Mouse (Mus musculus) embryonic stem cell, embryonic (primary cell): ENCODE data around the gene Gm20422.
"Not testable (repeated sequence)": the region's sequence is repeated elsewhere in the genome, so short reads cannot be mapped to it uniquely, and the experiment has no call there.

ENCODE experiments used
- CTCF ChIA-PET, 4 experiments: fragments of 300-600 bp in 2 of 4; fragments of 350-600 bp in 2 of 4; sonication (Branson Sonifier 250); formaldehyde crosslinking; loops; one replicate each; lab custom pipeline; 2022; ENCODE audit warnings: inconsistent platforms in 2 of 4; lab: Charles Lee
- POLR2A ChIA-PET, 4 experiments: fragments of 300-600 bp in 2 of 4; fragments of 350-600 bp in 2 of 4; sonication (Branson Sonifier 250); formaldehyde crosslinking; loops; one replicate each; lab custom pipeline; 2022; ENCODE audit warnings: antibody characterized with exemption in 4 of 4, inconsistent platforms in 1 of 4; lab: Charles Lee

Gene Gm20422

GRCm38 (mm10) chr8:69771221-69771620, 3.5 kb downstream of the Gm20422 start:
- ChIA-PET POLR2A (interaction anchor here in 3 of 4 experiments (0.7 to 6.7 kb wide), 16 partner anchors 10 to 682 kb away, joined by 3 to 65 read pairs (median 4); partner anchors contain the start of genes Zfp963 (in 3 of the 3), Atp13a1 (in 1 of the 3), Gmip (in 1 of the 3) and Pbx4 (in 1 of the 3)), CTCF (interaction anchor here in 1 of 4 experiments (0.7 kb wide), 1 partner anchor 19 kb away, joined by 3 read pairs; no protein-coding TSS in a partner anchor)

- ChIA-PET POLR2A (interaction anchor here in 3 of 4 experiments (0.6 to 8.6 kb wide), 17 partner anchors 8 to 107 kb away, joined by 3 to 65 read pairs (median 6); partner anchors contain the start of genes Zfp963 (in 3 of the 3), Gm20422 (in 2 of the 3), Atp13a1 (in 1 of the 3) and Zfp866 (in 1 of the 3)), CTCF (no interaction called here)
These were observed 12.8 kb downstream of the Gm20422 start for GRCm38 (mm10) chr8:69761814-69762445.

DNA sequence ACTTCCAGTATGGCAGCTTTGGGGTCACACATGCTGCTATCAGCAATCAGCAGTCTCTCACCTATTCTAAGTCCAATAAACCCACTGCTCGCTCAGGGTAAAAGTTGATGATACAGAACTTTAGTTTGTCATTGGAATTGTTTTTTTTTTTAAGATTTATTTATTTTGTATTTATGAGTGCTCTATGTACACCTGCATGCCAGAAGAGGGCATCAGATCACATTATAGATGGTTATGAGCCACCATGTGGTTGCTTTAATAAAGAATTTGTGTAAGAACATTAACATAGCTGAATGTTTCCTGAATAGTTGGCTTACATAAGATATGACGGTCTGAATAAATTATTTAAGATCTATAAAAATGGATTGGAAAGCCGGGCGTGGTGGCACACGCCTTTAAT, 16.4 kb downstream of the Gm20422 start:
- ChIA-PET POLR2A (interaction anchor here (0.6 to 8.6 kb wide), 13 partner anchors 8 to 42 kb away, joined by 3 to 65 read pairs (median 6); partner anchors contain the start of genes Zfp963 (in 4 of the 4), Gm20422 (in 2 of the 4), Atp13a1 (in 1 of the 4) and Zfp866 (in 1 of the 4)), CTCF (interaction anchor here in 1 of 4 experiments (1.1 kb wide), 1 partner anchor 8 kb away, joined by 3 read pairs; the partner anchor contains the start of gene Zfp963)

DNA sequence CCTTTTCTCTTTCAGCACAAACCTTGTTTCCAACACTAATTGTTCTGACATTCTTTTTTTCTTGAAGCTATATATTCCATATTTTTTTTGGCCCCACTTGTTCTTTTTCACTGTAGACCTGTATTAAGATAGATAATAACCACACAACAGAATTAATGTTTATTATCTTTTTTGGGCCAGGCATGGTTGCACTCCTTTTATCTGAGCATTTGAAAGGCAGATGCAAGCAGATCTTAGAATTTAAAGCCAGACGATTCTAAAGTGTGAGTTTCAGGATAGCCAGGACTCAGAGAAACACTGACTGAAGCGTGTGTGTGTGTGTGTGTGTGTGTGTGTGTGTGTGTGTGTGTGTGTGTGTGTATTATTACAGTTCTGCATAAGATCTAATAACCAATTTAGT, 22.2 kb downstream of the Gm20422 start:
- CTCF ChIA-PET: interaction anchor here in 2 of 4 experiments (0.6 to 0.8 kb wide), 2 partner anchors 8 to 19 kb away, joined by 3 read pairs; no protein-coding TSS in a partner anchor
- POLR2A ChIA-PET: interaction anchor here in 2 of 4 experiments (0.5 to 5.3 kb wide), 5 partner anchors 11 to 672 kb away, joined by 3 to 72 read pairs (median 6); partner anchors contain the start of gene Zfp868 (in 2 of the 2)

DNA sequence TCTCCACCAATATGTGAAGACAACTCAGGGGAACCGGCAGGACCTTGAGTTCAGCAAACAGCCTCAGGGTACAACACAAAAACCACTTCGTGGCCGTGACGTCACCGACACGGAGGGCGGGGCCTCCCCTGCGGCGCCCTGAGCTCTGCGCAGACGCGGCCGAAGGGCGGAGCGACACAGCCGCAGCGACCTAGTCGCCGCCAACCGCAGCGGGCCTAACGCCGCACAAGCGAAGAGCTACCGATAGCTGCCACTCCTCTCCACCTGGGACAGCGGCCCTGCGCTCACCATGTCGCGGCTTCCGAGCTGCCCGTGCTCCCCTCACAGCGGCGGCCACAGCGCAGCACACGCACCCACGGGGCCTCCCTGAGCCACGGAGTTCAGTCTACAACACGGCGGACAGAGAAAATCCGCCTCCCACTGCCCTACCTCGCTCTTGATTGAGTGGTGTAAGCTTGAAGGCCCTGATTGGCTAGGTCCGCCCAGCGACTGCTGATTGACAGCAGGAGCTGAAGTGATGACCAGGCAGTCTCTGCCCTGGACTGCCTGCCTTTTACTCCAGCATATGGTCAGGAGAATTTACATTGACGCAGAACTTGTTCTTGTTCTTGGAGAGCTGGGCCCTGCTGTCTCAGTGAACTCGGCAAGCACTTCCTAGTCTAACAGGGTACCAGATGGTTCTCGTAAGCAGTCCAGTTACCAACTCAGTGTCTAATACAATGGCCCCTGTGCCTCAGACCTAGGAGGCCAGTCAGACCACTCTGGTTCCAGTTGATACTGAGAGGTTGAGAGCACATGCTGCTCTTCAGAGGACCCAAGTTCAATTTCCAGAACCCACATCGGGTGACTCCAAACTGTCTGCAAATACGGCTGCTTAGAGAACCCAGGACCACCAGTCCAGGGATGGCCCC, 24.9 kb downstream of the Gm20422 start, which contains the start of gene Zfp963:
Zfp963 (minus strand) TSS at position 427 of the 911 bp plus-strand sequence.
- ChIA-PET CTCF (interaction anchor here in 3 of 4 experiments (0.5 to 1.4 kb wide), 12 partner anchors 8 to 421 kb away, joined by 3 to 11 read pairs (median 4); partner anchors contain the start of genes Zfp868 (in 2 of the 3) and Zfp964 (in 1 of the 3)), POLR2A (interaction anchor here (0.6 to 5.3 kb wide), 95 partner anchors 9 to 790 kb away, joined by 3 to 80 read pairs (median 5); partner anchors contain the start of genes Gm20422 (in 4 of the 4), Atp13a1 (in 3 of the 4), Zfp868 (in 3 of the 4) and Zfp964 (in 3 of the 4))

- ChIA-PET POLR2A (interaction anchor here in 2 of 4 experiments (0.6 to 3.9 kb wide), 10 partner anchors 8 to 116 kb away, joined by 3 to 25 read pairs (median 6); partner anchors contain the start of genes Zfp963 (in 2 of the 2), Atp13a1 (in 1 of the 2), Gm20422 (in 1 of the 2) and Gmip (in 1 of the 2)), CTCF (interaction anchor here in 1 of 4 experiments (0.8 kb wide), 1 partner anchor 127 kb away, joined by 4 read pairs; no protein-coding TSS in a partner anchor)
These were observed 33.5 kb downstream of the Gm20422 start for GRCm38 (mm10) chr8:69741231-69741630.

DNA sequence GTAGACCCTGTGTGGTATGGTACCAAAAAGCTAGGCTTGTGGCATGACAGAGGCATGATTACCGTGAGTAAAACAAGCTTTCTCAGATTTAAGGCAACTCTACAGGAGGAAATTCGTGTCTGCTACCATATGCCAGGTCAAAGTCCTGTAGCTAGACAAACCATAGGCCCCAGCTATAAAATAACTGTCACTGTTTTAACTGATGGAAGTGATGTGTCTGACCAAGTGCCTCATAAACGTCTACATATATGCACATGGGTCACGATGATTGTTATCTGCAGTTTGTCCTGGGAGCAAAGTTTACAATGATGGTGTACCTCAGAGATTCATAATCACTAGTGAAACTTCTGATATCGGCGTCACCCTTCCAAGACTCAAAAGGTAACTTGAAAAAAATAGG, 33.9 kb downstream of the Gm20422 start:
- POLR2A ChIA-PET: interaction anchor here in 2 of 4 experiments (0.6 to 3.9 kb wide), 10 partner anchors 9 to 115 kb away, joined by 3 to 25 read pairs (median 6); partner anchors contain the start of genes Zfp963 (in 2 of the 2), Atp13a1 (in 1 of the 2), Gm20422 (in 1 of the 2) and Gmip (in 1 of the 2)
- CTCF ChIA-PET: interaction anchor here in 1 of 4 experiments (0.8 kb wide), 1 partner anchor 126 kb away, joined by 4 read pairs; no protein-coding TSS in a partner anchor

- ChIA-PET CTCF (interaction anchor here in 2 of 4 experiments (0.9 to 1.2 kb wide), 2 partner anchors 110 to 407 kb away, joined by 5 read pairs; partner anchors contain the start of gene Zfp868 (in 1 of the 2)), POLR2A (interaction anchor here in 2 of 4 experiments (1.0 to 3.3 kb wide), 4 partner anchors 14 to 110 kb away, joined by 3 to 13 read pairs (median 6); partner anchors contain the start of genes Zfp963 (in 2 of the 2) and Zfp868 (in 1 of the 2))
These were observed 39.2 kb downstream of the Gm20422 start for GRCm38 (mm10) chr8:69735495-69735894.

DNA sequence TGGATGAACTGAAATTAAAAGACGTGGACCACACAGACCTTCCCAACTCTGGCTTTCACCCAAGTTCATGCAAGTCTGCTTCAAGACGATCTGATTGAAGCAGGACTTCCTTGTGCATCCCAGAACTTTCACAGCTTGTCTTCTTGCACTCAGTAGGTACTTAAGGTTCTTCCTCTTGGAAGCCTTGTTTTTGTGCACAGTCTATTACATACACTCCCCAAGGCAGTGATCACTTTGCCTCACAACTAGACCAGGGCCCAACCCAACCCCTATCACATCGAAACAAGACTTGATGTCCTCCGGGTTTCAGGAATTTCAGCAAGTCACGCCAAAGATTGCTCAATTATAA, 57.5 kb downstream of the Gm20422 start:
- CTCF ChIA-PET: interaction anchor here in 2 of 4 experiments (0.8 to 1.7 kb wide), 4 partner anchors 32 to 284 kb away, joined by 3 to 8 read pairs (median 5); partner anchors contain the start of genes Zfp868 (in 2 of the 2) and Zfp963 (in 1 of the 2)
- POLR2A ChIA-PET: interaction anchor here (0.6 to 3.5 kb wide), 123 partner anchors 8 to 981 kb away, joined by 3 to 98 read pairs (median 5); partner anchors contain the start of genes Zfp868 (in 4 of the 4), Zfp963 (in 4 of the 4), Zfp964 (in 4 of the 4) and Gm20422 (in 3 of the 4)

GRCm38 (mm10) chr8:69716403-69717231, 58.1 kb downstream of the Gm20422 start:
- ChIA-PET CTCF (interaction anchor here in 2 of 4 experiments (0.8 to 1.7 kb wide), 4 partner anchors 33 to 285 kb away, joined by 3 to 8 read pairs (median 5); partner anchors contain the start of genes Zfp868 (in 2 of the 2) and Zfp963 (in 1 of the 2)), POLR2A (interaction anchor here (0.5 to 3.5 kb wide), 134 partner anchors 8 to 982 kb away, joined by 3 to 98 read pairs (median 4); partner anchors contain the start of genes Zfp868 (in 4 of the 4), Zfp963 (in 4 of the 4), Zfp964 (in 4 of the 4) and Gm20422 (in 3 of the 4))

- POLR2A ChIA-PET: interaction anchor here in 3 of 4 experiments (1.4 to 3.3 kb wide), 16 partner anchors 11 to 316 kb away, joined by 3 to 98 read pairs (median 14); partner anchors contain the start of genes Zfp868 (in 3 of the 3), Gm20422 (in 1 of the 3), Zfp963 (in 1 of the 3) and Zfp964 (in 1 of the 3)
- CTCF ChIA-PET: no interaction called here
These were observed 59.3 kb downstream of the Gm20422 start for GRCm38 (mm10) chr8:69715366-69715765.

DNA sequence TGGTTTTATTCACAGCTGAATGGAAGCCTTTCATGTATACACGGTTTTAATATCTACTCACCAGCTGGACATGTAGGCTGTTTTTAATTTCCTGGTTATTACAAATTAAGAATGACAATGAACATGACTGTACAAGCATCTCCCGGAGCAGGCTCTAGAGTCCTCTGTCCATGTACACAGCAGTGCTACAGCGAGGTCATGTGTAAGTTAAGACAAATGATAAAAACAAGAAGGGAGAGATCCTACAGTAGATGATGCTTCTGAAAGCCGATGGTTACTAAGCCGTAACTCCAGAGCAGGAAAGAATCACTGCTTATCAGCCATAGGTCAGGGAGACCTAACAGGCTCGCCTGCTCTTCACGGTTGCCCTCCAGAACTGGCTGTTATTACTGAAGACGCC, 61.2 kb downstream of the Gm20422 start:
- POLR2A ChIA-PET: interaction anchor here in 1 of 4 experiments (0.8 to 1.5 kb wide), 3 partner anchors 10 to 88 kb away, joined by 3 to 4 read pairs (median 3); partner anchors contain the start of genes Zfp868 and Zfp963
- CTCF ChIA-PET: no interaction called here

- POLR2A ChIA-PET: interaction anchor here in 1 of 4 experiments (1.5 kb wide), 1 partner anchor 40 kb away, joined by 3 read pairs; the partner anchor contains the start of gene Zfp963
- CTCF ChIA-PET: not testable (repeated sequence)
These were observed 64.1 kb downstream of the Gm20422 start, which contains the start of gene Zfp869 for GRCm38 (mm10) chr8:69710624-69711023. Gene Zfp869, minus strand, starts transcription at chr8:69710724.

GRCm38 (mm10) chr8:69701810-69702209, 72.9 kb downstream of the Gm20422 start:
- CTCF ChIA-PET: interaction anchor here in 3 of 4 experiments (0.5 to 1.4 kb wide), 6 partner anchors 11 to 574 kb away, joined by 3 to 4 read pairs (median 4); partner anchors contain the start of gene Zfp964 (in 2 of the 3)

More at GRCm38 (mm10) chr8:69701810-69702209, 72.9 kb downstream of the Gm20422 start:
- POLR2A ChIA-PET: interaction anchor here in 3 of 4 experiments (0.7 to 1.5 kb wide), 10 partner anchors 15 to 432 kb away, joined by 3 to 10 read pairs (median 4); partner anchors contain the start of genes Zfp868 (in 2 of the 3) and Zfp964 (in 1 of the 3)
